Mouse (Mus musculus): ENCODE data around the gene 4930404N11Rik.

- no peak for TF ChIP-seq GATA1 (IDR thresholded peaks at IDR 0.05; ENCODE audit: borderline replicate concordance, low read length)
- no peak for TF ChIP-seq FLI1 (IDR thresholded peaks at IDR 0.05; ENCODE audit: low read length)
These were observed 41.2 kb upstream of the 4930404N11Rik start for GRCm38 (mm10) chr10:81406504-81407440.

Measured in megakaryocyte, embryonic 14.5 days (primary cell).